Mouse (Mus musculus) right cerebral cortex, postnatal 4 days (tissue): ENCODE measurements at regions not wholly inside any gene's neighbourhood (a gene's known extent, or its start where the extent isn't known, plus 50 kb on each side); places are given as distances from the start of the nearest gene placed in this dataset.

Source experiments
- DNase-seq: peaks from one replicate; pipeline ENCODE4 v3.0.0-alpha.2; 2022

DNA sequence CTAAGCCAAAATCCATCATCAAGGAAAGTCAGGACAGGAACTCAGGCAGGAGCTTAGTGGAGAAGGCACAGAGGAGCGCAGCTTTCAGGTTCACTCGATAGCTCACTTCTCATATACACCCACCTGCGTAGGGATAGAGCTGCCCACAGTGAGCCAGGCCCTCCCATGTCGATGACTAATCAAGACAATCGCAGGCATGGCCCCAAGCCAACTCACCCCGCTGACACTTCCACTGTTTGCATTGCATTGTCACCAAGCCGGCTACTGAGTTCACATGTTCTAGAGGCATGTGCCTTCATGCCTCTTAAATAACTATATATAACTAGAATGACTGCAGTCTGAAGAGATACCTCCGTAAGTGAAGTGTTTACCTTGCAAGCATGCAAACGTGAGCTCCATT is 219.8 kb upstream of the Ppp2r2d start:
- no peak for DNase-seq

GRCm38 (mm10) chr7:138620896-138621655 is 223.5 kb upstream of the Tcerg1l start:
- no peak for DNase-seq

- peak; percentile 6 for DNase-seq
Observed at GRCm38 (mm10) chr7:138620080-138620684, 222.7 kb upstream of the Tcerg1l start.

DNA sequence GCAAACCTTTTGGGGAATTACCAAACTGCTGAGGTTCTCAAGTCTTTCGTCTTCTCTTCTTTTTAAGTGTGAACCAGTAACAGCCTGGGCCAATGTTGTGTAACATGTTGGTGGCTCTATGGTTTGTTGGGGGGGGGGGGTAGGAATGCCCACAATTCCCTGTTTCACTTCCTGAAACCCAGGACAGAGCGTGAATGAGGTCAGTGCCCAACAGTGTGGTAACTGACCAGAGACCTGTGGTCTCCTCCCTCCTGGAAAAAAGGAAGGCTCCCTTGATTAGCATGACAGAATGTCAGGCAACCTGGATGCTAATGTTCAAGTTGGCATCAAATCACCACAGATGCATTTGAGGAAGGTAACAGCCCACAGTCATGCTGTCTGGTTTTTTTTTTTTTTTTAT is 218.9 kb upstream of the Tcerg1l start:
- no peak for DNase-seq

GRCm38 (mm10) chr7:138609605-138610004 is 212.1 kb upstream of the Tcerg1l start:
- DNase-seq = no peak

- no peak for DNase-seq
Observed at GRCm38 (mm10) chr7:138609124-138609523, 211.6 kb upstream of the Tcerg1l start.

DNA sequence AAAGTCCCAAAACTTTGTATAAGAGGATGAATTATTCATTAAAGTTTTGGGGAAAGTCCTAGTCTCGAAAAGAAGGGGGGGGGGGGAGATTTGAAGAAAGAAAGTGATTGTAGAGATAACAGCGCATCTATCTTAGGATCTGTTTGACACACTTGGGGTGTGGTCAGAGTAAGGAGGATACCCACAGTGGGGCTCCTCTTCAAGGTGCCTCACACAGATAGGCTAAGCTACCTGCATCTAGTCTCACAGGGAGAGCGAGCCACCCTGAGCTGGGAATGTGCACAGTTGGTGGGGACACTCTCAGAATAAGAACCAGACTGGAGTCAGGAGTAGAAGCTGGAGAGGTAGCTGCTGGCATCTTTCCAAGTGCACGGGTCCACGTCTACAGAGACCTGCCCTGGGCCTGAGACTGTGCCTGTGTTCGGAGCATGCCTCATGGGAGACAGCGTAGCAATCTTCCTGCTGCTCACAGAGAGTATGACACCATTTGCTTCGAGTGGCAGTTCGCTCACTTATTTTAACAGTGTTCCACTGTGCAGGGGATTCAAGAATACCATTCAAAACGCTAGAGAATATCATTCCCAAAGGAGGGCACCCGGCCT is 208.9 kb upstream of the Tcerg1l start:
- DNase-seq = no peak

GRCm38 (mm10) chr7:138605923-138606322 is 208.4 kb upstream of the Tcerg1l start:
- no peak for DNase-seq

- no peak for DNase-seq
Observed at GRCm38 (mm10) chr7:138601749-138602148, 204.2 kb upstream of the Tcerg1l start.

GRCm38 (mm10) chr7:138593344-138593743 is 195.8 kb upstream of the Tcerg1l start:
- no peak for DNase-seq

GRCm38 (mm10) chr7:138567352-138567751 is 169.8 kb upstream of the Tcerg1l start:
- no peak for DNase-seq

GRCm38 (mm10) chr7:138551629-138552028 is 154.1 kb upstream of the Tcerg1l start:
- no peak for DNase-seq

GRCm38 (mm10) chr7:138547881-138548280 is 150.4 kb upstream of the Tcerg1l start:
- DNase-seq = no peak

DNA sequence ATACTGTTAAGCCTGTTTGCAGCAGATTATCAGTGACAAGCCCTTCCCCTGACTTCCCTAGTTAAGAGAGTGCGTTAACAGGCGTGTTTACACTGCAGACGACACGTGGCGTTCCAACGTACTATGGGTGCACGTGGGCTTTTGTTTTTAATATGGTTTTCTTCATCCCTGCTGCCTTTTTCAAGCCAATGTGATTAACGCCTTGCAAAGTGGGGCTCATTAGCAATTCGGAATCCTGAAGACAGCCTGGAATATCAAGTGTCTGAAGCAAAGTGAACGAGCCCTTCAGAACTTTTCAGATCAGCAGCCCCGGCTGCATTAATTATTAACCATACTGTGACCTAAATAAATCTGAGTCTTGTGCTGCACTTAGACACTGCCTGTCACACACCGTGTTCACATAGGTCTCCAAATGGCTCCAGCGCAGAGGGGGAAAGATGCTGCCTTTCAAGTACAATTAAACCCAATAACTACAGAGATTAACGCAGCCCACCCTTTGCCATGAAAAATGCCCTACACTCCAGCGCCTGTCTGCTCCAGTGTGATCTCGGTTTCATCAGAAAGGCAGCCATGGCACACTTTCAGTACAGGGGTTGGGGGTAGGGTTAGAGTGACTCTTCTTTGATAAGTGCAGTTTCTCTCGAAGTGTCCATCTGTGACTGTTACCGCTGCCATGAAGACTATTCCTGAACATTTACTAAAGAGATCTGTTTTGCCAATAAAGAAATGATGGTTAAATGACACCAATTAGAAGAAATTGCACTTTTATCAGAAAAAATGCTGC is 140.7 kb upstream of the Tcerg1l start:
- no peak for DNase-seq

GRCm38 (mm10) chr7:138526143-138526542 is 128.6 kb upstream of the Tcerg1l start:
- DNase-seq = no peak

GRCm38 (mm10) chr7:138524936-138525335 is 127.4 kb upstream of the Tcerg1l start:
- DNase-seq = no peak

DNA sequence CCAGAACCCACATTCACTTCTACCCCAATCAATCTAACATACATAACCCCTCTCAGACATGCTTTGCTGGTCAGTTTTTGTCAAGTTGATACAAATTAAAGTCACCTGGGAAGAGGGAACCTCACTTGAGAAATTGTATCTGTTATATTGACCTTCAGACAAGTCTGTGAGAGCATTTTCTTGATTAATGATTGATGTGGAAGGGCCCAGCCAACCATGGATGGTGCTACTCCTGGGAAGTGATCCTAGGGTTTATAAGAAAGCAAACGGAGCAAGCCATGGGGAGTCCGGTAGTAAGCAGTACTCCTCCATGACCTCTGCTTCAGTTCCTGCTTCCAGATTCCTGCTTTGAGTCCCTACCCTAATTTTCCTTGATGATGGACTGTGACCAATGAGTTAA is 116.6 kb upstream of the Tcerg1l start:
- no peak for DNase-seq

- DNase-seq = no peak
Observed at GRCm38 (mm10) chr7:138505205-138505604, 107.7 kb upstream of the Tcerg1l start.

- no peak for DNase-seq
Observed at GRCm38 (mm10) chr7:138503986-138504385, 106.5 kb upstream of the Tcerg1l start.

DNA sequence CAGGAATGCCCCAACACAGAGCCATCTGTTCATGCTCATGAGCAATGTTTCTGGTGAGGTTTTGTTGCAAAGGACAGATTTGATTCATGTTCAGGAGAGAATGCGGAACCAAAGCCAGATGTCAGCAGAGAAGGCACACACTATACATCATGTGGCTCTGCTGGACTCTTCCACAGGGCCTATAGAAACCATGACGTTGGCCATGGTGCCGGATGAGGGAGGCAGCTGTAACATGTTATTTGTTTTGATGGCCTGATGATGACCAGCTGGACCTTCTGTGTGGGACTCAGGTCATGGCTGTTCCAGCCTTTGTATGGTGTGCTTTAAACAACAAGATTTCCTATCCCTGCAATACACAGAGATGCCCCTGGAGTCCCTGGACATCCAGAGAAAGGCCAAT is 105.5 kb upstream of the Tcerg1l start:
- DNase-seq = no peak

DNA sequence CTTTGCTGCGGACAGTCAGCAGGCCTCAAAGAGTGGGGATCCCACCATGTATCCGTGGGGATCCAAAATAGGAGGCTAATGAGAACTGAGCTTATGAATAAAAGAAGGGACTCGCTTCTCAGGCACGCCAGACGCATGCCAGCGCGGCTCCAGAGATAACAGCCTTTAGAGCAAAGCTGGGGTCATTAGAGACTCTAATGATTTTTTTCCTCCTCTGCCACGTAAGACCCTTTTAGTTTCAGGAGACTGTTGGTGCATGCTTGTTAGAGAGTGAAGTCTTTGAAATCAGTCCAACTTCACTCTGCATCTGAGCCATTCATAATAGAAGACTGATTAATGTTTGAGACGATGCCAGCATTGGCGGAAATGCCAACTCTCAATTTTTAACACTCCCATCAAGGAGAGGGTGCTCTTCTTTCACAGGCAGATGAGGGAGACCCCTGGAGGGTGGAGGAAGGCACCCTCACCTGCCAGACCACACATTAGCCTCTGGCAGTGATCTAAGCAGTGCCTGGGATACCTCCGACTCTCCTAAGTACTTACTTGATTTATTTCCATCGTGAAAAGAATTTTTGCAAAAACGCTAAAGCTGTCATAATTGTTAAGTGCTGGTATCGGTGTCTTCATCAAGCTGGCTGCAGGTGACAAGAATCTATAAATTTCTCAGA is 104.0 kb upstream of the Tcerg1l start:
- peak; percentile 14 for DNase-seq

GRCm38 (mm10) chr7:138497771-138498170 is 100.2 kb upstream of the Tcerg1l start:
- DNase-seq = no peak

- DNase-seq = peak; percentile 29
Observed at GRCm38 (mm10) chr7:138497202-138497601, 99.7 kb upstream of the Tcerg1l start.
